Mouse (Mus musculus): ENCODE results near the gene Shq1.

The Shq1 gene

DNA sequence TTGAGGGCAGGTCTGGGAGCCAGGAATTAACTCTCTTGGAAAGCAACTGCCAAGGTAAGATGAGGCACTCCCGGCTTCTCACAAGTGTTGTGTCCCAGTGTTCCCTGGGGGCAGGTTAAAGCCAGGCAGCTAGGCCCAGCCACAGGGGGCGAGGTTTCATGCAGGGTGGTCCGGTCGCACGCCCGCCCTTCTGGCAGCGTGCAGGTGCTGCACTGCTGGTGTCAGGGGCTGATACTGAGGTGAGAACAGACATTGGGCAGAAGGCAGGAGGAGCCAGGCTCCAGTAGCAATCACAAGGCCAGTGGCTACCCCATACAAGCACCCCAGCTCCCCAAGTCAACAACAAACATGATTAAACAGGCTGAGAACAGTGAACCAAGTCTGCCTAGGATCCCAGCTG, 132.4 kb downstream of the Shq1 start:
- intact Hi-C loops (cut with DNase I): loop anchor here (10.0 kb wide), 1 partner anchor 734 kb away; no protein-coding TSS in a partner anchor

DNA sequence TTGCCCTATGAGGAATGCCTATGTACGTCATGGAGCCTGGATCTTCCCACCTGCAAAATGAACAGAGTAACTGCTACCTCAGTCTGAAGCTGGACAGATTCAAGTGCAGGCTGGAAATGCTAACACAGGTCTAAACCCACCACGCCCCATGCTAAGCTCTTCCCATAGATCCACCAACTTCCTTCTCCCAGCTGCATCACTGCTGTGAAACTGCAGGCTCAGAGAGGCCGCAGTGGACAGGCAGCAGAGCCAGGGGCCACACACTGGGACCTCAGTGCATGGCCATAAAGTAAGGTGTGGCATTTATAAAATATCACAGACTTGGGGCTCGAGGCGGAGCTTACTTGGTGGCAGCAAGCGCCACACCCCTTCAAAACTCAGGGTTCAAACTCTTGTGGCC, 133.0 kb downstream of the Shq1 start:
- intact Hi-C loops (cut with DNase I): loop anchor here (10.0 kb wide), 1 partner anchor 733 kb away; no protein-coding TSS in a partner anchor

DNA sequence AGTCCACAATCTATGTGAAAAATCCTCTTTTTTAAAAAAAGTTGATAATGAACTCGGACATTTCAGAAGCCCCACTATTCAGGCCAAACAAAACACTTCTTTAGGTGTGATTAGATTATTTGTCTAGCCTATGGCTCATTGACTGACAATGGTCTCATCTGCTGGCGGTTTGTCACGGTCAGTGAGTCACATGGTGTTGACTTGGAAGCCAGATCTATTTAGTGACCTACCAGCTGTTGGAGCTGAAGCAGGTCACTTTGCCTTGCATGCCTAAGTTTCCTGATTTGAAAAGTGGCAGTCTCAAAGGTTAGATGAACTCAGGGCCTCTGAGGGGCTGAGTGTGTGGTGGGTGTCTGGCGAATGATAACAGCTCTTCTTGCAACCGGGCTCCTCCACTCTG, 133.9 kb downstream of the Shq1 start:
- intact Hi-C loops (cut with DNase I): loop anchor here (10.0 kb wide), 1 partner anchor 732 kb away; no protein-coding TSS in a partner anchor

DNA sequence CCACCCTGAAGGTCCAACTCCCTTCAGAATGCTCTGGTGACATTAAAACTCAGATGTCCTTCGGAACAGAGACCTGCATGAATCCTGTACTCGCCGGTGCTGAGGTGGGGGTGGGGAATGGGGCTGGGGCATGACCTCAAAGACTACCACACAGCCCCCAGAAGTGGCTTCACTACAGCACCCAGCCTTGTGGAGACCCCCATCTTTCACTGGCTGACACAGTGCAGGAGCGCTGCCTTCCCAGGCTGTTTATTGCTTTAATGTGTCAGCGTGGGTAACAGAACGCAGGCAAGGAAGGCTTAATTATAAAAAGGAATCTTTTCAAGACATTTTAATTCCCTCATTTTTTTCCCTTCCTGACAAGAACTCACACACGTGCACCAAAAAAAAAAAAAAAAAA, 137.6 kb downstream of the Shq1 start:
- intact Hi-C loops (cut with DNase I): loop anchor here (10.0 kb wide), 1 partner anchor 729 kb away; no protein-coding TSS in a partner anchor

DNA sequence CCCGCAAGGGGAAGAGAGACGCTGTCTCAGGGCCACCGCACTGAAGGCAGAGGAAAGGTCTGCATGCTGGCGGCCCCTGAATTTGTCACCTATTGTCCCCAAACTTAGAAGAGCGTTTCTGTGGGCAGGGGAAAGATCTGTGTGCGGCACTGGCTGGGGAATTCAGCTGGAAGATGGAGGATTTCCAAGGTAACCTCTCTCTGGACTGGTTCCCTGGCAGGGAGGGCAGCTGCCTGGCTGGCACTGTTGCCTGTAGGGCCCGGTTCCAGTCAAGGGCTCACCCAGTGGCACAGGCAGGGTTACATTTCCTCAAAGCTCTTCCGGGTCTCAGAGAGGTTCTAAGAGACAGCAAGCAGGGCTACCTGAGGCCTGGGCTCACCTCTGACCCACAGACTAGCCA, 138.6 kb downstream of the Shq1 start:
- intact Hi-C loops (cut with DNase I): loop anchor here (10.0 kb wide), 1 partner anchor 728 kb away; no protein-coding TSS in a partner anchor

DNA sequence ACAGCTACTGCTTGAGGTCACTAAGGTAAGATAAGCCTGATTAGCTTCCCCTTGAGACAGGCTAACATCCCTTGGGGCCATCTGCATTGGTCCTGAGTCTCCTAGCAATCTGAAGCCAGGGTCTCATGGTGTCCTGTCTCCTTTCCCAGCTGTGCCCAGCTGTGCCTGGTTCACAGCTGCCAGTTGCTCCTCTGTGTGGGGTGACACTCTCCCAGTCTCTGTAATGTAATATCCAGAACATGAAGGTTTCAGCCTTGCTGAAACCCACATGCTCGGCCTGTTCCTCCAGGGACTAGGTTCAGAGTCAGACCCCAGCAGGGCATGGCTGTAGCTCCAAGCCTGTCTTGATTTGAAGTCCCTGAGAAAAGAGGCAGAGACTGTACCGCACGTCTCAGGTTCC, 141.3 kb downstream of the Shq1 start:
- intact Hi-C loops (cut with DNase I): loop anchor here (10.0 kb wide), 1 partner anchor 725 kb away; no protein-coding TSS in a partner anchor

DNA sequence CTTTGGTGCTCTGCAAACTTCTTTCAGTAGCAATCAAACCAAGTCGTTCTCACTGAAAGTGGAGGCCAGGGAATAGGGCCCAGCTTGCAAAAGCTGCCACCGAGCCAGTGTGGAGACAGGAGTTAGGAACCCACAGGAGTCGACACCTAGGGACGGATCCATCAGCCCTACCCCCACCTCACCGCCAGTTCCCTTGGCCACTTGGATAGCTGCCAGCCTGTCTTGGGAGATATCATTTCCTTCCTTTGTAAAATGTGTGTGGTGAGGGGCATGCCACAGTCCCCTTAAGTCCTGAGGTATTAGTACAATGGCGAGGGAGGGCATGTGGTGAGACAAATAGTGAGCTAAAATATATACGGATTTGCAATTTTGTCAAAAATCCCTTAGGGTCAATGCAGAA, 142.4 kb downstream of the Shq1 start:
- intact Hi-C loops (cut with DNase I): no loop called here

DNA sequence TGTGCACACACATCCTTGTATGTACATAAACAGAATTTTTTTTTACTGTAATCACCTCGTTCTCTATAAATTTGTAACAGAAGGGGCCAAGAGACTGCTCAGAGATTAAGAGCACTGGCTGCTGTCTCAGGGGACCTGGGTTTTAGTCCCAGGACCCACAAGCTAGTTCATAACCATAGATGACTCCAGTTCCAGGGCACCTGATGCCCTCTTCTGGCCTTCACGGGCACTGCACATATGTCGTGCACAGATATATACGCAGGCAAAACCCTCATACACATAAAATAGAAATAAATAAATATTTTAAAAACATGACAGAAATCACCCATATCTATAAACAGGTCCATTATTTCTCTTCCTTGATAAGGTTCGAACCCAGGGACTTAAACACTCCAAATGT, 143.0 kb downstream of the Shq1 start:
- intact Hi-C loops (cut with DNase I): no loop called here

DNA sequence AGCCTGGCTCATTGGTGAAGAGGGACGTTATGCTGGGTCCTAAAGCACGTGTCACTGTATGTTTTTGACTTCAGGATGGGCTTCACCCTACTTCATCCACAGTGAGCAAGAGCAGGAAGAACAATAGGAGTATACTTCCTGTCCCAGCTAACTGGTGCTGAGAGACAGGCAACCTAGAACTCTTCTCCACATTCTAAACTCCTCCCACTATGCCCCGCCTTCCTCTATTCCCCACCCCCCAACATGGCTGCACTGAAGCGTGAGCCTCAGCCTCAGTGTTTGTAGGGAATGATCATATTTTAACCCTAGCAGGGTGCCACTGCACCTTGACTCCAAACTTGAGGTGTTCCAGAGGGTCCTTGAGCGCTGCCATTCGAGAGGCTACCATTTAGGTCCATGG, 143.8 kb downstream of the Shq1 start:
- intact Hi-C loops (cut with DNase I): no loop called here

DNA sequence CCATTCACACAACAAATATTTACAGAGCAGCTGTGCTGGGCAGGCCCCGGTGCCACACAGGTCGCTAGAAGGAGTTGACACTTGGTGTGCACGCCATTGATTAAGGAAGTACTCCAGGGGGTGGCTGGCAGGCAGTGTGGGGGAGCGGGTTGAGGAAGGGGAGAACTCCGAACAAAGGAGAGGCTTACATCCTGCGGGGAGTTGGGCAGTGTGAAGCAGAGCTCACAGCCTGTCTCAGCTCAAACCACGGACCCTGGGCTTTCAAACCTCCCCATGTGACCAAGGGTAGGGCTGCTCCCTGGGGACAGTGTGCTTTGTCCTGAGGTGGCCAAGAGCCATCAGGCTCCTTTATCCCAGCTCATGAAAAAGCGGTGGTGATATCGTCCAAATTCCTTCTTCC, 144.9 kb downstream of the Shq1 start:
- intact Hi-C loops (cut with DNase I): no loop called here

DNA sequence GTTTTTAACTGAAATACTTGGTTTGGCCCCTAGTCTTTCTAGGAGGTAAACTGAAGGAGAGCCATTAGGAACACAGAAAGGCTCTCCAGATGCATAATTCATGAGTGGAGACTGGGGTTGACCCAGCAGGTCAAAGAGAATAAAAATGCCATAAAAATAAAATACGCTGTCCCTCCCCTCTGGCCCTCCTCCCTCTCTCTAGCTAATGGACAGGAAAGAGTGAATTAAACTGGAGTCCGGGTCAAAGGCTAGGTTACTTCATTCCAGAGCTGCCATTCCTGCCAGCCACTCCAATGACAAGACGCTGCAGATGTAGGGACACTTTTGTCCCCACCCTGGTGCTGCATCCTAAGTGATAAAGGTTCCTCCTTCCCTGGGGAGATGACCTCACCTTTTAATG, 145.5 kb downstream of the Shq1 start:
- intact Hi-C loops (cut with DNase I): no loop called here

DNA sequence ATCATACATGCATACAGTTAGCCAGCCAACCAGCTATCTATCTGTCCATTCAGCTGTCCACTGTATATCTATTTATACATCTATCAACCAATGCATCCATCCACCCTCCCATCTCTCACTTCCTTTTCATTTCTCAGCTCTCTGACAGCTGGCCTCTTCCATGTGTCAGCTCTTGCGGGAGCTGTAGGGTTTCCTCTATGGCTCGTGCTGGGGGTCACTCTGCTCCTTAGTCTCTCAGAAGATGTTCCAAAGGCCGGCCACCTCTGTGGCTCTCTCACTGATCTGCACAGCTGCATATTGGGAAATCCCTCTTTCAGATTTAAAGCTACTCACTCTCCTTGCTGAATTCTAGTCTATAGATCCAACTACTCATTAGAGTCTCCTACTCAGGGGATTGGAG, 148.5 kb downstream of the Shq1 start:
- intact Hi-C loops (cut with DNase I): loop anchor here (5.0 kb wide), 1 partner anchor 620 kb away; no protein-coding TSS in a partner anchor

DNA sequence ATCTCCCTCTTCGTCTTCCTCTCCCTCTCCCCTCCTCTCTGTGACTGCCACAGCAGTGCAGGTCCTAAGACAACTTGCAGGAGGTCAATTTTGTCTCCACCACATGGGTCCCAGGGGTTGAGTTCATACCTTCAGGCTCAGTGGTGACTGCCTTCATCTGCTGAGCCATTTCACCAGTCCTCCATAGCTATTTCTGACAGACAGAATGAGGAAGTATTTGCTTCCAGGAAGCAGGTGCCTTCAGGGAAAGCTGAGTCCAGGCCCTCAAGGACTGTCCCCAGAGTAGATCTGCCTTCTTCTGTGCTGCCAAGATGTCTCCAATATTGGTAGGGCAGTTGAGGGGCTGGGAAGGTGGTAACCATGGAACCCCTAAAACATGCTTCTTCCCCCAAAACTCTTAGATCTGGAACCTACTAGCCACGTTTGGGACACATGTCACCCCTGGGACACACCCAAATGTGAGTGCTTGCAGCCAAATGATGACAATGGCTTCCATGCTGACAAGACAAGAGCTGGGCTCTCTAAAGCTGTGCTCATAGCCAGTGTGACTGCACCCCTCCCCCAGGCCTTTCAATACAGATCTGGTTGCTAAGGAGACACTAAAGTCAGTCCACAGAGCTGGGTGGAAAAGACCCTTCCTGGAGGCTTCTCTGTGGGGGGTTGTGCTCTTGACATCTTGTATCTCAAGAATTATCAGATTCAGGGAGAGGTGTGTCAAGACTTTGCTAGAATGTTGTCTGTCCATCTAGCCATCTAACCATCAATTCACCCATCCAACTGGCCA, 149.2 kb downstream of the Shq1 start:
- intact Hi-C loops (cut with DNase I): loop anchor here (5.0 kb wide), 1 partner anchor 620 kb away; no protein-coding TSS in a partner anchor

DNA sequence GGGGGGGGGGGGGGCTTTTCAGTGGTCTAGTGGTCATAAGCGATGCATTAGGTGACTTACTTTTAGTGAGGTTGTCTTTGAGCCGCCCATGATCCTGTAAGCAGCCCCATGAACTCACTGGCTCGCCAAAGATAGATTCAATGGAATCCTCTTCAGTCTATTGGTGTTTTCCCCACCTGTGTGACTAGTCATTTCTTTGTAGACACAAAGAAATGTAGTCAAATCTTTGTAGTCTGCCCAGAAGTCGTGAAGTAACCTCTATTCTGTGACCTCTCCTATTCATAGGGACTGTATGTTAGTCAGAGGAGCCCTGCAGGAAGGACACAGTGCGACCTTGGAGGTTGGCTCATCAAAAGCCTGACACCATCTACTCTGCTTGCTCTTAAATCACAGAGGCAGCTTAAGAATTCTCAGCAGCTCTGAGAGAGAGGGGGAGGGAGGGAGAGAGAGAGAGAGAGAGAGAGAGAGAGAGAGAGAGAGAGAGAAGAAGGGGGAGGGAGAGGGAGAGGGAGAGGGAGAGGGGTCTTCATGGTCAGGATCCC, 150.3 kb downstream of the Shq1 start:
- intact Hi-C loops (cut with DNase I): loop anchor here (5.0 kb wide), 1 partner anchor 618 kb away; no protein-coding TSS in a partner anchor

DNA sequence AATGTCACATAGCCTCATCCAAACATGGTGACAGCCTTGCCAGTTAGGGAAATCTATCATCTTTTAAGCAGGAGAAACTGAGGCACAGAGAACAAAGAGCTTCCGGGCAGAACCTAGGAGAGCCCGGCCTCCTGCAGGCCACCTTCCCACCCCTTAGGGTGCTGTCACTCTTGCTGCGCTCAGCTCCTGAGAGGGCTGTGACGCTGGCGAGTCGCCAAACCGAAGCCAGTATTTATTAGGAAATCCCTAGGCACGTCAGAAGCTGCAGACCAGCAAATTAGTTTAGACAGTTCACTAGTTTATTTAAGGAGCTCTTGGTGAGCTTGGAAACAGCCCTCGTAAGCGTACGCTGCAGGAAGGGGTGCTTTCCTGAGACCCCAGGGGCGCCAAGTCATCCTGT, 151.1 kb downstream of the Shq1 start:
- intact Hi-C loops (cut with DNase I): loop anchor here (5.0 to 10.0 kb wide), 3 partner anchors 233 to 618 kb away; partner anchors contain the start of gene Rybp

Data from adrenal gland (tissue).